Mouse (Mus musculus) embryonic stem cell, embryonic (primary cell): ENCODE measurements at regions not wholly inside any gene's neighbourhood (a gene's known extent, or its start where the extent isn't known, plus 50 kb on each side); places are given as distances from the start of the nearest gene placed in this dataset.

ENCODE experiments used
- CTCF ChIA-PET, 4 experiments: fragments of 300-600 bp in 2 of 4; fragments of 350-600 bp in 2 of 4; sonication (Branson Sonifier 250); formaldehyde crosslinking; loops; one replicate each; lab custom pipeline; 2022; ENCODE audit warnings: inconsistent platforms in 2 of 4; lab: Charles Lee
- POLR2A ChIA-PET, 4 experiments: fragments of 300-600 bp in 2 of 4; fragments of 350-600 bp in 2 of 4; sonication (Branson Sonifier 250); formaldehyde crosslinking; loops; one replicate each; lab custom pipeline; 2022; ENCODE audit warnings: antibody characterized with exemption in 4 of 4, inconsistent platforms in 1 of 4; lab: Charles Lee

GRCm38 (mm10) chr14:102884539-102885239 is 97.7 kb downstream of the Kctd12 start:
- ChIA-PET CTCF (no interaction called here), POLR2A (no interaction called here)

DNA sequence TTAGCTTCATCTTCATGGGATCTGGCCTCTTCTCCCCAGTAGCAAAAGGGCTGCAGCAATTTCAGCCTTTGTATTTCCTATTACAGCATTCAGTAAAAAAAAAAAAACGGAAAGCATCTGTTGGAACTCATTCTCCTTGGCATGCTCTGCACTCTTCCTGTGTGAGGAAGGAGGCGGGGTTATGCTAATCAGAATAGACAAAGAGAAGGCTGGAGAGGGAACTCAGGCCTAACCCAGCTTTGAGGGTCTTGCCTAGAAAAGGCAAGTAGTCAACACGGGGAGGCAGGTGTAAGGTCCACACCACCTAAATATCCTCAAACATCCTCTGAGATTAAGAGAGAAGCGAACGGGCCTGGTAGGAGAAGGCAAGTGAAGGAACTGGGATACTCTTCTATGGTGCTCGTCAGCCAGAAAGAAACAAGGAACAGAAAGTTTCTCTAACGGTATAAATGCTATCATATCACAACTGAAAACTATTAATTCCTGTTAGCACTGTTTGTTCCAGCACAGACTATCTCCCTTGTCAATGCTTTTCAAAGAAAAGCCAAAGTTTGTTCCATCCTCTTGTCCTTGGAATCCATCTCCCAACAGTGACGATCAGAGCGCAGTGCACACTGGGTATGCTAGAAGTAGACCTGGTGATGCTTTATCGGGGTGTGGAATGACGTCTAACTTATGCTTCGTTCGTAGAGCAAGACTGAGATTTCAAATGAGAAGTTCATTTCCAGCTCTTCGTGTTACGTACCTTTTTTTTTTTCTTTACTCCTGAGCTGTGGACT is 98.9 kb downstream of the Kctd12 start:
- CTCF ChIA-PET = no interaction called here

DNA sequence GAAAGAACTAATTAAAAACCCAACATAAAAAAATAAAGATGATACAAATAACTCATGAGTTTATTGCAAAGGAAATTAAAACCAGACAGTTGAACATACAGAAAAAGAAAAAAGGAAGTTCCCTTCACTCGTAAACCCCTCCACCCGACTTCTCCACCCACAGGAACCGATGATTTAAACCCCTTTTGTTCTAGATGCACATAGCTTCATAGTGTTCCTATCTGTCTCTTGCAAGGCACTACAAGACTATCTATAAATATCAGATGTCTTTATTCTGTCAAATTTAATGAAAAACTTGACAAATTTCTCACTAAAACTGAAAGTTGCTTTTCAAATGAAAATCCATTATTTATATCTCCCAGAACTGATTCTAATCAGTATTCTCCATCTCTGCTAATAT is 100.2 kb downstream of the Kctd12 start:
- ChIA-PET POLR2A (no interaction called here), CTCF (no interaction called here)

More for the DNA sequence above, 98.9 kb downstream of the Kctd12 start:
- POLR2A ChIA-PET = no interaction called here

- CTCF ChIA-PET = no interaction called here
- POLR2A ChIA-PET = no interaction called here
These were observed 101.8 kb downstream of the Kctd12 start for GRCm38 (mm10) chr14:102880658-102881083.

GRCm38 (mm10) chr14:102878572-102878971 is 103.9 kb downstream of the Kctd12 start:
- CTCF ChIA-PET = no interaction called here
- POLR2A ChIA-PET = no interaction called here

DNA sequence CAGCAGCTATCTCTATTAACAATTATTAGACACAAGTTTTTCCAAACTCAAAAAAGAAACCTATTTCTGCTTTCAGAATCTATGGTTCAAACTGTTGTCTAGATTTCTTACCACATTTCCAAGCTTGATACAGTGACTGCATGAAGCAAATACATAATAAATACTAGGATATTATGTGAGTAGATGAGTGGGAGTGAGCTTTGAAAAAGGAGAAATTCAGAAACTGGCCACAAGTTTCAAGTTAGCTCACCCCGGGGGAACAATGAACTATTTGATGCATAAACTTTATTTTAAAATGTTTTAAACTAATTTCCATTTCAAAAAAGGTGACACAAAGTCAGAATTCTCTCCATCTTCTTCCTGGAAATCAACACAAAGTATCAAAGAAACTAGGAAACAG is 114.3 kb downstream of the Kctd12 start:
- ChIA-PET CTCF (no interaction called here), POLR2A (no interaction called here)

- POLR2A ChIA-PET = no interaction called here
- CTCF ChIA-PET = no interaction called here
These were observed 114.7 kb downstream of the Kctd12 start for GRCm38 (mm10) chr14:102867697-102868096.

GRCm38 (mm10) chr14:102866511-102866910 is 115.9 kb downstream of the Kctd12 start:
- CTCF ChIA-PET = no interaction called here
- POLR2A ChIA-PET = no interaction called here

- ChIA-PET CTCF (no interaction called here), POLR2A (no interaction called here)
These were observed 120.7 kb downstream of the Kctd12 start for GRCm38 (mm10) chr14:102861694-102862093.

GRCm38 (mm10) chr14:102859361-102859871 is 123.0 kb downstream of the Kctd12 start:
- CTCF ChIA-PET = no interaction called here

DNA sequence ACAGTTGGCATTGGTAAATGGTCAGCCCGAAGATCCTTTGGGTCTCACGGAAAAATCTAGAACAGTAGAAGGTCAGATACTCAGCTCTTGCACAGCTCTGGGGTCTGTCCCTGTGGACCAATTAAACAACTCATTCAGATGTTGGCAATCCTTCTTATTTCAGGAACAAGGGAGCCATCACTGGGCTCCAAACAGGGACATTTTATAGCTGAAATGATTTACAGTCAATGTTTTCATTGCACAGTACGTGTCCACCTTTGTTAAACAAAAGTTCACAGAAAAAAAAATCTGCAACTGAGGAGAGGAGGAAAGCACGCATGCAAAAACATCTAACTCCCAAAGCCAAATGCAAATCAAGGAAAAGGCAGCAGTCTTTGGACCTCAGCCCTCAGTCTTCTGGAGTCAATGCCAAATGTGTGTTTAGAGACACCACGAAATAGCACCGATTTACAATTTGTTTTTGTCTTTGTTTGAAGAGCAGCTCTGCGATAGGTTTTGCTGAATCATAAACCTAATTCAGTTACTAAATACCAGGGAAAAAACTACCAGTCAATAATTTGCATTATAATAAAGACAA is 127.1 kb downstream of the Kctd12 start:
- CTCF ChIA-PET = no interaction called here
- POLR2A ChIA-PET = no interaction called here

More at GRCm38 (mm10) chr14:102859361-102859871, 123.0 kb downstream of the Kctd12 start:
- POLR2A ChIA-PET = no interaction called here

DNA sequence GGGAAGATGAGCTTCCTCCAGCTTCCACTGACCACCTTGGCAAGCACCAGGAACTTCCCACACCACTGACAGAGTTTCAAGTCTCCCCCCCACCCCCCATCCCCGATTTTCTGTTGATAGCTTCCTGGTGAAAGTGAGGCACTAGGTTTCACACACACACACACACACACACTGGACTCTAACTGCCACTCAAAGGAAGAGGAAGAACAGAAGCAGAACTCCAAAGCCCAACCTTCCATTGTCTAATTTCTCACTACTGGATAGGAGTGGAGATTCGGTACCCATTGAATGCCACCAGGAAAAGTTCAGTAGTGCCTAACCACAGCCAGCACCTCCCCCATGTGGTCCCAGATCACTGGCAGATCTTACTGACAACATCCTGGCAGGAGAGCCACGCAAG is 138.7 kb downstream of the Kctd12 start:
- POLR2A ChIA-PET = no interaction called here
- CTCF ChIA-PET = interaction anchor here in 1 of 4 experiments (0.6 kb wide), 1 partner anchor 1765 kb away, joined by 3 read pairs; no protein-coding TSS in a partner anchor

- ChIA-PET CTCF (no interaction called here), POLR2A (no interaction called here)
These were observed 144.8 kb downstream of the Kctd12 start for GRCm38 (mm10) chr14:102837602-102838001.

- ChIA-PET POLR2A (no interaction called here), CTCF (no interaction called here)
These were observed 147.2 kb downstream of the Kctd12 start for GRCm38 (mm10) chr14:102835118-102835769.

DNA sequence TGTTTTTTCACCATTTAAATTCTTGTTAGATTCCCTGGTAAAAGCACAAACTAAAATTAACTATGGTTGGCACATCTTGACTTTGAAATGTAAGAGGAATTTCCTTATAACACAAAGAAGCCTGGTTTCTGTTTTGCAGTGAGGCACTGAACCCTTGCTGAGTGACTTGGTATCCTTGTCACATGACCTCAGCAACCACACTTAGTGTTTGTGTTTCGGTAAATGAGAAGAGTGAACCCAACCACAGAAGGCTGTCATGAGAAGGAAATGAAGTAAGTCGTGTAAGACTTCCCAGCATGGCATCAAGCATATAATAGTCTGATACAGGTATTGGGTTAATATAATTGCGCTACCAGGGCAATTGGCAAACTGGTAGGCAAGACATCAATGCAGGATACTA is 154.0 kb downstream of the Kctd12 start:
- POLR2A ChIA-PET = no interaction called here
- CTCF ChIA-PET = no interaction called here

- POLR2A ChIA-PET = no interaction called here
- CTCF ChIA-PET = no interaction called here
These were observed 154.6 kb downstream of the Kctd12 start for GRCm38 (mm10) chr14:102827756-102828384.

- ChIA-PET POLR2A (no interaction called here), CTCF (no interaction called here)
These were observed 156.9 kb downstream of the Kctd12 start for GRCm38 (mm10) chr14:102825525-102825924.

DNA sequence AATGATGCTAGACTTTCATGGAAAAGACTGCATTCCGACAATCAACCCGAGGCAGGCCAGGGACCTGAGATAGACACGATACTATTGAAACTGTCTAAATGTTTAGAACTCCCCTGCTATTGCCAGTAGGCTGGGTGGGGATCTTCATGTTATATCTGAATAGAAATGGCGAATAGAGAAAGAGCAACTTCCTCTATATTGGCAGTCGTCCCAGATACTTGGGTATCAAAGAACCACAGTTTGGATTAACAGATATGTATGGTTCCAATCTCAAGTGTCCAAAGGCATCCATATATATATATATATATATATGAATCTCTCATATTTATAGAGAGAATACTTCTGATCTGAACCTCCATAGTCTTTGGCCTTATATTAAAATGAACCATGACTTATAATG is 161.8 kb downstream of the Kctd12 start:
- ChIA-PET CTCF (no interaction called here), POLR2A (no interaction called here)

DNA sequence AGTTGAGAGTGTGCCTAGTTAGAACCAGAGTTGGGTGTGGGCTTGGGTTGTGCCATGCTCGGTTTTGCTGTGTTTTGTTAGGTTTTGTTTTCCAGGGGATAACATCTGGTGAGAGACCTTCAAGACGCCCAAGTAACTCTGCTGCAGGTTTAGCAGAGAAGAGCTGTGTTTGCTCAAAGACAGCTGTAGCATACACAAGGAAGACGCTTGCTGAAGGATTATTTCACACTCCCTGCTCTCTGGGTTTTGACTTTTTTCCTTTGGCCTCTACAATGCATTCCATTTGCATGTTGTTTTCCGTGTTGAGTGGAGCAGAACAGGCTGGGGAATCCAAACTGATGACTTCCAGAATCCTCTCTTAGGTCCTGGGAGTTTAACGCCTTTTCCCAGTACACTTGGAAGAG is 170.8 kb downstream of the Kctd12 start:
- ChIA-PET POLR2A (no interaction called here), CTCF (no interaction called here)
